Mouse (Mus musculus) thymus, adult 2 months (tissue): ENCODE measurements at regions not wholly inside any gene's neighbourhood (a gene's known extent, or its start where the extent isn't known, plus 50 kb on each side); places are given as distances from the start of the nearest gene placed in this dataset.

ENCODE experiments used
- CTCF ChIP-seq: fragments of 200-500 bp; IDR thresholded peaks from 2 replicates; pipeline ENCODE4 v1.5.1; 2012; ENCODE audit warnings: mild to moderate bottlenecking, control low read depth, low read length, moderate library complexity, borderline replicate concordance; ENCODE audit not compliant: control insufficient read depth, poor library complexity, insufficient read depth; ENCODE audit errors: extremely low read depth
- POLR2A ChIP-seq: fragments of 200-500 bp; IDR thresholded peaks from 2 replicates; pipeline ENCODE4 v1.6.1; 2012; ENCODE audit warnings: mild to moderate bottlenecking, low read length, control low read depth, moderate library complexity; ENCODE audit not compliant: control insufficient read depth, poor library complexity, insufficient read depth; ENCODE audit errors: extremely low read depth

DNA sequence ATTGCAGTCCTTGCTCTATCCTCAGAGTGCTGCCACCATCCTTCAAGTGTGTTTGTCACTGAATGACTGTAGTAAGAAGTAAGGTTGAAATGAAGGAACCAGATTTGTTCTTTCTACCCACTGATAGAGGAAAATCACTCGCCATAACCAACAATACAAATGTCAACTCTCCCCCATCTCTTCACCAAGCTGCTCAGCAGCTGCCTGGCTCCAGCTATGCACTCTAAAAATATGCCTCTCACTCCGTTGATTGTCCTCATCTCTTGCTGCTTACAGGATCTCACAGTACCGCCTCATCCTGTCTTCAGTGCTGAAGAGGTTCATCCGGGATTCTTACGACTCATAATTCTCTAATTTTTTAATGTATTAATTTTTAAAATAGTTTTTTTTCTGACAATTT is 63.2 kb upstream of the Itprid2 start:
- TF ChIP-seq CTCF: no peak
- no peak for TF ChIP-seq POLR2A
